Mouse (Mus musculus): ENCODE results near the gene Rrp9. TPM values are rescaled to one million over a fixed set of nuclear protein-coding genes. Genes with fewer than 3 reads are reported as not detected.

Rrp9 gene
- polyA plus RNA-seq, 1 experiment from 2014 or later = 29.7 TPM

DNA sequence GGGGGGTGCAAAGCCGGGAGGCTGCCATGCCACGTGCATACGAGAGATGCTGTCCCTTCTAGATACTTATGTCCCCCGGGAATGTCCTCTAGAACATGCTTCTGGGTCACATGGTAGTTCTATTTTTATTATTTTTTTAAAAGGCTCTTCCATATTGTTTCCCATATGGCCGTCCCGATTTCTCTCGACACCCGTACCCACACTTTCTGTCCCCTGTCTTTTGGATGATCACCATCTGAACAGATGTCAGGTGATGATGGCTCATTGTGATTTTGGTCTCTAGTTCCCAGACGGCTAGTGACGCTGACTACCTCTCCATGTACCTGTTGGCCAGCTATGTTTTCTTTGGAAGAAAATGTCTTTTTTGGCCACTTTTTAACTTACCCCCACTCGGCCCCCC is 59.2 kb downstream of the Rrp9 start:
- ATAC-seq (ENCODE audit: extremely low read depth, insufficient number of reproducible peaks, low FRiP score, low TSS enrichment) = no peak
- Histone ChIP-seq H3K9ac (no peak overlapping the region), H3K4me1 (no peaks in the 10 kb centered on the region), H3K9me3 (no peaks in the 10 kb centered on the region), H3K4me3 (no peak overlapping the region), H3K4me2 (no peak overlapping the region), H3K27me3 (replicated peaks) (no peaks in the 10 kb centered on the region), H3K27ac (replicated peaks) (no peak overlapping the region), H3K36me3 (no peaks in the 10 kb centered on the region)
- WGBS = 82% methylated on average over 11 of the region's 11 CpGs

Other genes with a start within 250 kb of the Rrp9 start
- 131 and 145 TPM in 2 replicates for gene Alas1, start 227.3 kb upstream of the Rrp9 start, polyA plus RNA-seq (2015; fragmentation: Nextera tagmentation; extraction: Ambion mirVana)
- 26.4 and 29.9 TPM in 2 replicates for gene Poc1a, start 194.9 kb upstream of the Rrp9 start, polyA plus RNA-seq (2015; fragmentation: Nextera tagmentation; extraction: Ambion mirVana)
- 8.6 and 10.4 TPM in 2 replicates for gene Dusp7, start 107.3 kb upstream of the Rrp9 start, polyA plus RNA-seq (2015; fragmentation: Nextera tagmentation; extraction: Ambion mirVana)
- 659 and 696 TPM in 2 replicates for gene Rpl29, start 46.5 kb upstream of the Rrp9 start, polyA plus RNA-seq (2015; fragmentation: Nextera tagmentation; extraction: Ambion mirVana)
- gene Acy1, start 37.6 kb upstream of the Rrp9 start, polyA plus RNA-seq (2015; fragmentation: Nextera tagmentation; extraction: Ambion mirVana) = 25.7 and 27.2 TPM in 2 replicates
- gene Abhd14b, start 28.5 kb upstream of the Rrp9 start, polyA plus RNA-seq (2015; fragmentation: Nextera tagmentation; extraction: Ambion mirVana) = 7.4 and 7.7 TPM in 2 replicates
- 44.8 and 53.3 TPM in 2 replicates for gene Abhd14a, start 28.3 kb upstream of the Rrp9 start, polyA plus RNA-seq (2015; fragmentation: Nextera tagmentation; extraction: Ambion mirVana)
- 82.0 and 85.0 TPM in 2 replicates for gene Pcbp4, start 22.7 kb upstream of the Rrp9 start, polyA plus RNA-seq (2015; fragmentation: Nextera tagmentation; extraction: Ambion mirVana)
- gene Gpr62, start 10.0 kb upstream of the Rrp9 start, polyA plus RNA-seq (2015; fragmentation: Nextera tagmentation; extraction: Ambion mirVana) = 0.19 and 0.31 TPM in 2 replicates
- 1.2 and 1.6 TPM in 2 replicates for gene Parp3, start 986 bp downstream of the Rrp9 start, polyA plus RNA-seq (2015; fragmentation: Nextera tagmentation; extraction: Ambion mirVana)
- not detected in 2 replicates for gene Iqcf1, start 24.0 kb downstream of the Rrp9 start, polyA plus RNA-seq (2015; fragmentation: Nextera tagmentation; extraction: Ambion mirVana)
- not detected in 2 replicates for gene Iqcf5, start 38.6 kb downstream of the Rrp9 start, polyA plus RNA-seq (2015; fragmentation: Nextera tagmentation; extraction: Ambion mirVana)
- gene Iqcf3, start 85.7 kb downstream of the Rrp9 start, polyA plus RNA-seq (2015; fragmentation: Nextera tagmentation; extraction: Ambion mirVana) = not detected in 2 replicates
- gene Iqcf4, start 95.0 kb downstream of the Rrp9 start, polyA plus RNA-seq (2015; fragmentation: Nextera tagmentation; extraction: Ambion mirVana) = not detected in 2 replicates
- gene Iqcf6, start 150.6 kb downstream of the Rrp9 start, polyA plus RNA-seq (2015; fragmentation: Nextera tagmentation; extraction: Ambion mirVana) = not detected in 2 replicates
- 0.09 TPM in 1 of 2 replicates, not detected in the other for gene Grm2, start 180.1 kb downstream of the Rrp9 start, polyA plus RNA-seq (2015; fragmentation: Nextera tagmentation; extraction: Ambion mirVana)
- gene Tex264, start 210.0 kb downstream of the Rrp9 start, polyA plus RNA-seq (2015; fragmentation: Nextera tagmentation; extraction: Ambion mirVana) = 34.7 and 43.2 TPM in 2 replicates

Data from heart, embryonic 13.5 days (tissue).